Mouse (Mus musculus) mouse embryonic stem cell (cell line): Measurements from ENCODE around the gene Sufu.

Source experiments
- in situ Hi-C, 2 experiments: fragments of 300-500 bp; cut with MboI; formaldehyde crosslinking; loops; 1 replicate in 1 of 2; 3 replicates in 1 of 2; pipeline ENCODE4 v1.14.3; 2019 to 2020; ENCODE audit warnings: low sequenced_read_pairs in 2 of 2, low pct_unique_long_range_greater_than_20kb in 1 of 2, mixed read lengths in 1 of 2; ENCODE audit not compliant: unreplicated experiment in 1 of 2

The Sufu gene

DNA sequence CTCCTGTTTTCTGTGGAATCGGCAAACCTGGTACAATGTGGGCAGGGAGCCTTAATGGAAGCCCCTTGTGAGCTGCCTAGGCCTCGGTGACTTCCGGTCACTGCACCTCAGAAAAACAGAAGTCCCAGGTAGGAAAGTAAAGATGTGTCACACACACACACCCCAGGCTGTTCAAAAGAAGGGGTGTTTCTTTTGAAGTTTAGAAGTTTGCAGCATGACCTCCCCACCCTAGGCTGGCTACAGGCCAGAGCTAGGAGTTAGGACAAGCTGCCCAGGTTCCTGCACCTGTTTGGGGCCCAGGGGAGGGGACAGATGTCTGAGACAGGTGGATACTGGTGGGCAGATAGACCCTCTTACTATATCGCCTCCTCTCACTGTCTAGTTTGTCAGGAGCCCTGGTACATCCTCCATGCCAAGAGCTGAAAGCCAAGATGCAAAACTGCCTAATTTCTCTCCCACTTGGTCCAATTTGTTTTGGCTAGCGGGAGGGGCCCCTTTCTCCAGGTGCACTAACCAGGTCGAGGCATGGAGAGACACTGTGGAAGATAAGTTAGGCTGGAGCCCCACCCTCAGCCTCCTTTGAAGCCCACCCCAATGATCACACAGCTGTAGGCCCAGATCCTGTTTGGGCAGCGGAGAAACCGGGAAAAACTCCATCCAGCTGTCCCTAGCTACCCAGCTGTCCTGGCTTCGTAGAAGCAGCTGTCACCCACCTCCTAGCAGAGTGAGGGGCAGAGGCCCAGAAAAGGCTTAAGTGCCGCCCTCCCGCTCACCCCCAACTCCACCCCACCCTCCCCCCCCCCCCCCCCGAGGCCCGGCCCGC is 121.0 kb downstream of the Sufu start:
- in situ Hi-C loops = no loop called here

DNA sequence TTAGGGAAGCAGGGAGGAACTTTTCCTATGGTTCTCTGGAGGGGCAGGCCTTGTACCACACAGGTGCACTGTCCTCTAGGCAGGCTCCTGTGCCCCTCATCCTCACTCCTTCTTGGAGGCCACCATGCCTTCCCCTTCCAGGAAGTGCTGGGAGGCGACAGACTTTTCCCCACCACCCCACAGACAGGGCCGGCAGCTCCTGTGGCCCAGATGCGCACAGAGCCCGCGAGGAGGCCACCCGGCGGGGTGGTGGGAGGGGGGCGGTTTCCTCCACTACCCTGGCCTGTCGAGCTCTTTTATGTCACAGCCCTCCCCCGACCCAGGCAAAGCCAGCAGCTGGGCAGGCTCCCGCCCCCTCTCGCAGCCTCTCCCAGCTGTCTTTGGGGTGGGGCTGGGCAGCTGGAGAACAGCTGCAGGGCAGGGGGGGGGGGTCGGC is 121.7 kb downstream of the Sufu start:
- in situ Hi-C loops = no loop called here

DNA sequence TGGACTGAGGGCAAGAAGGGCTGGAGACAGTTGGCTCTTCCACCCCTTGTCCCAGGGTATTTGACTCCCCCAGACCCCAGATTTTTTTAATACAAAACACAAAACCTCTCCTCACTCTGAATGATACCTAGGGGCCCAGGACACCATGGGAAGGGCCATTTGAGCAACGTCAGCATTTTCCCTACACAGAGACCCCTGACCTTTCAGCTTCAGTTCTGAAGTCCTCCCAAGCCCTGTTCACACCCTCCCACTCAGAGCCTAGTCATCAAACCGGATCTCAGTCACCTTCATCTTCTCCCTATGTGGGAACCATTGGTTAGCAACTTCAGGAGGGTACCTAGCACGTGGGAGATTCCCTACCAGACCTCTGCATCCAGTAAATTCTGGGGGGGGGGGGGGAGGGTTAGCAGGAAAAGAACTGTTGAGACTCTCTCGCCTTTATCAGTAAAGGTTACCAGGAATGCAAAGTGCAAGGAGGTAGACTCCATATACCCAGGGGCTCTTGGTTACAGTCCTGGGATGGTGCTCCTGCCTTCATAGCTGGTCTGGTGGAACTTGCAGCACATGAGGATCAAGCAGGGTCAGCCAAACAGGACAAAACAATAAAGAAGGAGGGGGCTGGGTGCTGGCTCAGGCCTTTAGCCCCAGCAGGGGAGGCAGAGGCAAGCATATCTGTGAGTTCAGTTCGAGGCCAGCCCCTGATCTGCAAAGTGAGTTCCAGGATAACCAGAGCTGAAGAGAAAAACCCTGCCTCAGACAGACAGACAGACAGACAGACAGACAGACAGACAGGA is 122.3 kb downstream of the Sufu start:
- in situ Hi-C loops = no loop called here

DNA sequence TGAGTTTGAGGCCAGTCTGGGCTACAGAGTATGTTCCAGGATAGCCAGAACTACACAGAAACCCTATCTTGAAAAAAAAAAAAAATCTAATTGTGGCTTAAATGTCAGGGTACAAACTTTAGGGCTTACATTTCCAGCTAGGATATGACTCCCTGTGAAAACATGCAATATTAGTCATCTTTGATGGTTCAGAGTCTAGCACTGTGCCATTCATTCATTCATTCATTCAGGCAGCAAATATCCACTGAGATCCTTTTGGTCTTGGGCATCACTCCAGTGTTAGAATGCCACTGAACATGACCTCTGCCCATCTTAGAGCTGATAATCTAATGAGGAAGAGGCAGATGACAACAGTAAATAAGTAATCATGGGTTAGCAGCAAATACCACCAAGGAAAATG is 125.0 kb downstream of the Sufu start:
- in situ Hi-C loops = no loop called here

DNA sequence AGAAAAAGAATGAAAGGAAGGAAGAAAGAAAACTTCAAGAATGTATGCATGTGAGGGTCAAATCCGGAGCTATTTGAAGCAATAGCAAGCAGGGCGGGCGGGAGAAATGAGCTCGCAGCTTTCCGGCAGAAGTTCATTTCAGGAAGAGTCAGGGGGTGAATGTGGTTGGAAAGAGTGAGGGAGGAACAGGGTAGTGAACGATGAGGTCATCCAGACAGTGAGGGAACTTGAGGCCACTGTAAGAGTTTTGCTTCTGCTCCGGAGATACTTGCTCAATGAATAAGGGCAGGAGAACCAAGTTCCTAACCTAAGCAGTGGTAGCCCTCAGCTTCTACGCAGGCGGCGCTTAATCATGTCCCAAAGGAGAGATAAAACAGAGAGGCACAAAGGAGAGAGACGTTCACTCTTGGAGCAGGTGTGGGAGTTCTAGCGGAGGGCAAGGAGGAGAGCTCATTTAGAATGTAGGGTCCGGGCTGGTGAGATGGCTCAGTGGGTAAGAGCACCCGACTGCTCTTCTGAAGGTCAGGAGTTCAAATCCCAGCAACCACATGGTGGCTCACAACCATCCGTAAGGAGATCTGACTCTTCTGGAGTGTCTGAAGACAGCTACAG is 125.8 kb downstream of the Sufu start:
- in situ Hi-C loops = no loop called here

DNA sequence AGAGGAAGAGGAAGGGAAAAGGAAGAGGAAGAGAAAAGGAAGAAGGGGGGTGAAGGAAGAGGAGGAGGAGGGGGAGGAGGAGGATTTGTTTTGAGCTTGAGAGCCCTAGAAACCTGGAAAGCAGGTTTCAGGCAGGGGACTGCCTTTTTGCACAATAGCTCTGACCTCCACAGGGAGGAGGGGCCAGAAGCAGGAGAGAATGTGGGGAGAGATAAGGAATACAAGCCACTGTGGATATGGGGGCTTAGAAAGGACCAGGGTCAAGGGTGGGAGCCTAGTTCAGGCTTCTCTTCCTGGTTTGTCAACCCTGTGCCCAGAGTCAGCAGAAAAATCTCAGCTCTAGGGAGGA is 126.4 kb downstream of the Sufu start:
- in situ Hi-C loops = no loop called here

DNA sequence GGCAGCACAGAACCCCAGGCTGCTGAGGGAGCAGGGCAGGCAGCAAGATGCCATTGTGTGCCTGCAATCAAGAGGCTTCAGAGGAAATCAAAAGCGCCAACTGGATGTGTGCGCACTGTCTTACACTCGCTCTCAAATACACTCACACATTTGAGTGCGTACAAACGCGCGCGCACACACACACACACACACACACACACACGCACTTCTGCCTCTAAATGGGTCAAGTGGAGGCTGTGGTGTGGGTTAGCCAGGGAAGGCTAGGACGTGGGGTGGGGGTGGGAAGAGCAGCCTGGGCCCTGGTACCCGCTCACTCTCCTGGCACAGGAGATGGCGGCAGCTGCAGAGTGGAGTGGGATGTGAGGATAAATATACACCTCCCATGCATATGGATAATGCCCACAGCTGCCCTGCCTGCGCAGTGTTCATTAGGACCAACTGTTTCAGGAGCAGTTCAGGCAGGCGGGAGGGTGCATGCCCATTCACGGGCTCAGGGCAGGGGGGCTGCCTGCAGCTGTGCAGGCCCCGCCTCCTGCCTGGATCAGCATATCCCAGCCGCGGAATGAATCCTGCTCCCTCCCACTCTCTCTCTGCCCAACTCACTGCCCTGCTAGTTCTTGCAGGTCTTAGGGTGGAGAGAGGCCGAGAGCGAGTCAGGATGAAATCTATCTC is 126.9 kb downstream of the Sufu start:
- in situ Hi-C loops = no loop called here

DNA sequence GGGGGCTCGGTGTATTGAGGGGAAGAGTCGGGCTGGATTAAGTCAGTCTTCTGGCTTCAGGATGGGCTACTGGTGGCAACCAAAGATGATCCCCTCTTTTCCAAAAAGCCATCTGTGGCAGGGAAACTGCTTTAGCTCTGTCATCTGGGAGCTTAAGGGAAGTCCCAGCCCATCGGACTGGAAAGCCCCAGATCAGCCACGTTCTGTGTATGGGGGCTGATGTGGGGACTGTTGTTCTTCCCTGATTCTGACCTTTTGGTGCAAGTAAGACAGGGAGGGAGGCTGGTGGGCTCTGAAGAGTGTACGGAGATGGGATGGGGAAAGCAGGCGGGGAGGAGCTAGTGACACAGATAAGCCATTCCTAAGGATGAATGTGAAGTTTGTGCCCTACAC is 127.5 kb downstream of the Sufu start:
- in situ Hi-C loops = no loop called here

DNA sequence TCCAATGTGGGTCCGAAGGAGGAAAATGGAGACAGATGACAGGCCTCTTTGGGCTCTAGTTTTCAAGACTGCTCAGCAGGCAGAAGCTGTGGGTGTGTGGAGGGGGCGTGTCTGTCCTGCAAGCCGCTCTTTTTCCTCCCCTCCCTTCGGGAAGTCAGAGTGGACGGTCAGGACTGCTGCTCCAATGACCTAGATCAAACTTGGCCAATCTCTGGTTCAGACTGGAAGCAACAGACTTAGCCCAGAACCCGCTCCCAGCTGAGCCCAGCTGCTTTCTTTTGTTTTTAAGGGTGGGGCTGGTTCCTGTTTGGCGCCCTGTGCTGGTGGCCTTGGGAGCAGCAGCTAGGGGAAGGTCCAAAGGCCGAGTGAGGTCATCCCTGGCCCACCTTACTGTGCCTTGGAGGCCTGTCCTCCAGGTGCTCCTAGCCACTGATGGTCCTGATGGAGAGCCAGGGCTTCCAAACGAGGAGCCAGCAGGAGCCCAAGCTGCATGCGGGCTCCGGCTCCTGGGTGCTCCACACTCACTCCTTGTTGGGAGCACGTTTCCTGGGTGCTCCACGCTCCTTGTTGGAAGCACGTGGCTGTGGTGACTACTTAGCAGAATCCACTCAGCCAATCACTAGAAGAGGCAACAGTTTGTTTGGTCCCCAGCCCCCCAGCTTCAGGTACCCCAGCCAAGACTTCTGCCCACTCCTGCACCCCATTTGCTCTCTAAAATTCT is 128.1 kb downstream of the Sufu start:
- in situ Hi-C loops = no loop called here

DNA sequence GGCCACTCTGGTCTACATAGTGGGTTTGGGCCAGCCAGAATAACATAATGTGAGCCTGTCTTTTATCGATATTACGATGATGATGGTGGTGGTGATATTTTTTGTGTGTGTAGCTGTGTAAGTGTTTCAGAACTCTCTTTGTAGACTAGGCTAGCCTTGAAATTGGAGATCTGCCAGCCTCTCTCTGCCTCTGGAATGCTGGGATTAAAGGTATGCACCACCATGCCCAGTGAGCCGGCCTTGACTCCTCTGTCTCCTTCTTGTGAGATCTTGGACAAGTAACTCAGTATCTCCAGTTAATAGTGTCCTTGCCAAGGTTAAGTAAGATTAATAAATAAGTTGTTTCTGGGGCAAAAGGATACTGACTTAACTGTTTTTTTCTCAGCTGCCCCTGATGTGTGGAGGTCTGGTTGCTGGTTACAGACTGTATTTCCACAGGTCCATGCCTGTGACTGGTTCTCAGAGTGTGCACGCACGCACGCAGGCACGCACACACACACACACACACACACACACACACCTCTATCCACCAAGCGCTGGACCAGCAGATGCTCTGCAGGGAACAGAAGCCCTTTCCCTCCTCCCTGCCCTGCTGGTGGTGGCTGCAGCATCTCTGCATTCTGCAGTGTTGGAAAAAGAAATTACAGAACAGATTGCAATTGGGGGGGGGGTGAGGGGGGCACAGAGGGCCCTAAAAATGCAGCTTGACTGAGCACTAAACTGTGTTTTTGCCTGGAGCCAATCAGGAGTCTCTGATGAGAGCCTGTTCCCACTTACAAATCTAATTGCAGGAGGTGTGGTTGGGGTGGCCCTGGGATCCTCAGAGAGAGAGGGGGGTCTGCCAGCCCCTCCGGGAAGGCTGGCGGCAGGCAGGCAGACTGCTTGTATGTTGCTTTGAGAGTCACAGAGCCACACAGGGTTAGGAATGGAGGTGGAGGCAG is 129.3 kb downstream of the Sufu start:
- in situ Hi-C loops = no loop called here

DNA sequence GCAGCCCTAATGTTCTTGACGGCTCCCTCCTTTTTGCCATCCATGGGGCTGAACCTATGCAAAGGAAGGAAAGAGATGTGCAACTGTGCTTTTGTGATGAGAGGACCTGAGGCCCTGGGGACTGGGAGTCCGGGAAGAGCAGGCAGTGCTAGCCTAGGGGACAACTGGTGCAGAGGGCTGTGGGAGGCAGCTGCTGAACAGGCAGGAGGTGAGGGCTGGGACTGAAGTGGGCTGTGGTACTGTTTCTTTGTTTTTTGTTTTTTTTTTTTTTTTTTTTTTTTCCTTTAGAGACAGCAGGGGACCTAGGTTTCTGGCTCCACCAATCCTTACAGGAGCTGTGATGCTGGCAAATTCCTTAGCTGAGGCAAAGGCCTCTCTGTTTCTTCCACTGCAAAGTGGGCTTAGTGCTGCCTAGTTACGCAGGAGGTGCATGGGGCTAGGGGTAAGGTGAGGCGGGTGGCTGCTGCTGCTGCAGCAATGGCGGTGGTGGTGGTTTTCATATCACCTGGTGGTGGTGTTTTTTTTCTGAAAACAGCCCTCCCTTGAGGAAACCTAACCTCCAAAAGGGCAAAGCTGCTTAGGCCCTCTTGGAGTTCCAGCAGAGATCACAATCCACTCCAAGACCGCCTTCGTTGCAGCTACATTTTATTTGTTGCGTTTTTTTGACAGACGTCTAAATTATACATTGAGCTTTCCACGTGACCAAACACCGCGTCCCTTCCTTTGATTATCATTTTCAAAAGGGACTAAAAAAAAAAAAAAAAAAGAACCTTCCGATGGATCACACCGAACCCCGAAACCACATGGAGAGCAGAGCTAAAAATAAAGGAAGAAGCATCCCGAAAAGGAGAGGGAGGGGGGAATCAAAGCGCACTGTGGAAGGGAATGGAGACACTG is 131.2 kb downstream of the Sufu start:
- in situ Hi-C loops = no loop called here

DNA sequence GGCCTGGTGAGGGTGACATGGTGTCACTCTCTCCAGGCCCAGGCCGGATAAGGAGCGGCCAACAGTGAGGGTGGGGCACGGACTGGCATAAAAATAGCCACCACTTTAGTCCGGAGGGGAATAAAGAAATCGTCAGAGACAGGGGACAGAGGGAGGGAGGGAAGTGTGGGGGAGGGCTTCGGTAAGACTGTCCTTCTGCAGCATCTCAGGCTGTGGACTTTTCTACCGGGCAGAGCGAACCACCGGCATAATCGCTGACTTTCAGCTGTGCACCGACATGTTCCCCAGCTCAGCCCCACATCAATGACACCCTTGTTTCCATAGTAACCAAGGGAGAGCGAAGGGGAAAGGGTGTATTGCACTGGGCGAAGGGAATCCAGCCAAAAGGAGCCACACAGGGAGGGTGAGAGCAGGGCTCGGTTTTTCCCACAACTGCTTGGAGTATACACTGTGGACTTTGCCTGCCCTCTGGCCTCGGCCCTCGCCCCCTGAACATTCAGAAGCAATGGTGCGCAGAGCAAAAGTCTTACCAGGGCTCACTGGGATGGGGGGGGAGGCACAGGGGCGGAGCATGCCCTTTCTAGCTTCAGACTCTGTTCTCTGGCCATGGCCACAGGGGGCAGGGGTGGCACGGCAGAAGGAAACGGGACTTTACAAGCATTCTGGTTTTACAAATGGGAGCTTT is 132.0 kb downstream of the Sufu start:
- in situ Hi-C loops = no loop called here

DNA sequence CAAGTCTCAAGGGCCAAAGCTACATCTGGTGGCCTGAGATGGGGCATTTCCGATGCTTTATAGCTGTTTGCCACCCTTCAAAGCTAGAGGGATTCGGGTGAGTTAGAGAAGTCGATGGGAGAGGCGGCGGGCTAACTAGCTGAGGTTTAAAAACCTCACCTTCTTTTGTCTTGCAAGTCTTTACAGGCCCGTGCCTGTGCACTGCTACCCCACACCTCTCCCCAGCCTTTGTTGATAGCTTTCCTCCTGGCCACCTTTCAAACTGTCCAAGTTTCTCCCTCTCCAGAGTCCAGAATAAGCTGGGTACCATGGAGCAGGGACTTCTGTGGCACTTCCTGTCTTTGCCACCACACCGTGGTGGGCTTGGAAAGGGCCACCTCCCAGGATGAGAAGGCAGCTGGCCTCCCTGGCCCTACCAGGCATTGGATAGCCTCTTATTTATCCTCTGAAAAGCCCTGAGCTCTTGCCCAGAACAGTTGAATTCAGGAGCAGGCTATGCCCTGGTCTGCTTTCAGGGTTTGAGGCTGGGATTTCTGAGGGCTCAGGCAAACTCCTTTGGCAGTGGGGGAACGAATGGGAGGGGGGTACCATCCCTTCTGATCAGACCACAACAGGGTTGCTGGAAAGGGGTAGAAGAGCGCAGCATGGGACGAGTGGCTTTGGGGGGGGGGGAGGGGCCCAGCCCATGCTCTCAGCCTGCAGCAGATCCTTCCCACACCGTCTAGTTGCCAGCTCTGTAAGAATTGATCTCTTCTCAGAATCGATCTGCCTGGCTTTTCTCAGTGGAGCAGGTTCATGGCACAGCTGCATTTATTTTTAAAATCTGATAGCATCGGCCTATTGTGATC is 133.1 kb downstream of the Sufu start:
- in situ Hi-C loops = no loop called here

DNA sequence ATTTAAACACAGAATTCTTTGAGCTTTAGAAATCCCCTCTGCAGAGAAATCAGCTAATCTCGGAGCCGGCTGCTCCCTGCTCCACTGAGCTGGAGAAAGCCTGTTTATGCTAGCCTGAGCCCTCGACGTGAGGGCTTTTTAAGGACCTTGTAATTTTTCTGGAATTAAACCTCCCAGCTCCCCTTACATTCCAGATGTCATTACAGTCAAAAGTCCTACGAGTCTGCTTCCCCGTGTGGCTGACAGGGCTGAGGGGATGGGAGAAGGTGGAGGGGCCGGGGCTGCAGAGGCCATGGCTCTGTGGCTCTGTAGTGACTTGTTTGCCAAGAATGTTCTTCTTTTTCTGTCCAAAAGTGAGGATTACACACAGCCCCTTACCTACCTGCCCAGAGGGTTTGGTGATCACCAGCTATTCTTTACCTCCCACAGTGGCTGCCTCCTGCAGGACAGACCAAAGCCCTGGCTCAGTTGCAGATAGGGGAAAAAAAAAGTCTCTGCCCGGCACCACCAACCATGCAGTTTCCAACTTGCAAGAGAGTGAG is 133.8 kb downstream of the Sufu start:
- in situ Hi-C loops = no loop called here
